Mouse (Mus musculus): ENCODE data around the gene Mrpl20.
A peak's percentile ranks its signal among the peaks of the same experiment; 100 is the strongest.

The Mrpl20 gene

GRCm38 (mm10) chr4:155833234-155833633 is 30.6 kb downstream of the Mrpl20 start:
- DNase-seq, result no peak

GRCm38 (mm10) chr4:155833836-155834235 is 31.2 kb downstream of the Mrpl20 start:
- DNase-seq, result peak; percentile 64 to 66

GRCm38 (mm10) chr4:155837404-155838010 is 34.8 kb downstream of the Mrpl20 start:
- no peak for DNase-seq

GRCm38 (mm10) chr4:155838187-155839153 is 35.8 kb downstream of the Mrpl20 start:
- DNase-seq, result no peak

GRCm38 (mm10) chr4:155839483-155839910 is 36.8 kb downstream of the Mrpl20 start, which contains the start of gene Mxra8:
TSS of gene Mxra8 (plus strand) at chr4:155839680.
- DNase-seq, result no peak

- no peak for DNase-seq
Measured at GRCm38 (mm10) chr4:155840076-155841002, 37.7 kb downstream of the Mrpl20 start.

- DNase-seq, result peak in 1 of 2 experiments; percentile 9
Measured at GRCm38 (mm10) chr4:155841003-155841454, 38.4 kb downstream of the Mrpl20 start.

GRCm38 (mm10) chr4:155841651-155842270 is 39.1 kb downstream of the Mrpl20 start:
- peak in 1 of 2 experiments; percentile 36 for DNase-seq

GRCm38 (mm10) chr4:155843231-155843630 is 40.6 kb downstream of the Mrpl20 start:
- no peak for DNase-seq

- DNase-seq, result peak; percentile 94 to 97
Measured at GRCm38 (mm10) chr4:155846871-155847578, 44.3 kb downstream of the Mrpl20 start, which contains the start of gene Dvl1. TSS of gene Dvl1 (plus strand) at chr4:155847402.

GRCm38 (mm10) chr4:155847591-155848352 is 45.1 kb downstream of the Mrpl20 start:
- DNase-seq, result peak; percentile 46 to 47

GRCm38 (mm10) chr4:155848434-155849095 is 45.9 kb downstream of the Mrpl20 start:
- no peak for DNase-seq

- no peak for DNase-seq
Measured at GRCm38 (mm10) chr4:155849391-155849790, 46.7 kb downstream of the Mrpl20 start.

- no peak for DNase-seq
Measured at GRCm38 (mm10) chr4:155849792-155850451, 47.2 kb downstream of the Mrpl20 start.

- DNase-seq, result no peak
Measured at GRCm38 (mm10) chr4:155851368-155851767, 48.7 kb downstream of the Mrpl20 start.

GRCm38 (mm10) chr4:155851951-155852411 is 49.3 kb downstream of the Mrpl20 start:
- DNase-seq, result peak; percentile 54 to 64

GRCm38 (mm10) chr4:155853421-155853820 is 50.7 kb downstream of the Mrpl20 start:
- DNase-seq, result no peak

GRCm38 (mm10) chr4:155854991-155855390 is 52.3 kb downstream of the Mrpl20 start:
- DNase-seq, result no peak

- DNase-seq, result peak in 1 of 2 experiments; percentile 40
Measured at GRCm38 (mm10) chr4:155856071-155856470, 53.4 kb downstream of the Mrpl20 start.
